Mouse (Mus musculus) neutrophil, adult 65 days (primary cell): ENCODE results near the gene Wfdc3. TPM values are rescaled to one million over a fixed set of nuclear protein-coding genes. Genes with fewer than 3 reads are reported as not detected.

ENCODE experiments used
- total RNA-seq: library from RNA; stranded (reverse); gene quantifications from 2 replicates; pipeline ENCODE4 v1.2.4, GENCODE M21; 2023

Gene Wfdc3
- total RNA-seq, result not detected in 2 replicates

GRCm38 (mm10) chr2:164745843-164746479 lies at the start of gene Wfdc3, which contains the start of gene Dnttip1:
TSS of gene Wfdc3 (minus strand) at chr2:164745931.
TSS of gene Dnttip1 (plus strand) at chr2:164745983.

GRCm38 (mm10) chr2:164785481-164786387 lies 40.0 kb upstream of the Wfdc3 start, which contains the start of gene Snx21:
TSS of gene Snx21 (plus strand) at chr2:164785823.

DNA sequence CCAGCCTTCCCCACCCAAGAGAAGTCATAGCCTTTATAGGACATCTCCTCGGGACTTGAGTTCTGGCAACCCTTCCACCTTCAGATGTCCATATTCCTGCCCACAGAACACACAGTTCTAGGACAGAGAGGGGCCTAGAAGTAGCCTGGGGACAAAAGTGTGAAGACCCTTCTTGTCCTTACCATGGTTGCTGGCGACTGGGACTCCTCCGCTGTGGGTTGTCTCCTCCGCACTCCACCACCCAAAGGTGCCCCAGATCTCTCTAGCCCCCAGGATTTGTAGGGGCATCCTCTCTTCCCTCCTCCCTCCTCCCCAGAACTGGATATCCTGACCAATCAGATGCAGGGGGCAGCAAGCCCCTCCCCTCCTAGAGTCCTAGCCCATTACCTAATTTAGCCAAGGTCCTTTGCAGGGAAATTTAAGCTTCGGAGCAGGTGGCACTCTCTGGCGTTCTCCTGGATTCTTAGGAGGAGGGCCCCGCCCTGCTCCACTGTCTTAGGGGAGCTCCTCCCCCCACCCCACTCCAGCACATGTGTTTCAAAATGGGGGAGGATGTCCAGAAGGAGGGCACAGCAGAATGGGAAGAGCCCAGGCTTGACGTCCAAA lies 33.9 kb upstream of the Wfdc3 start, which contains the start of gene Tnnc2:
Tnnc2 (minus strand) TSS at position 487 of the 606 bp plus-strand sequence.

DNA sequence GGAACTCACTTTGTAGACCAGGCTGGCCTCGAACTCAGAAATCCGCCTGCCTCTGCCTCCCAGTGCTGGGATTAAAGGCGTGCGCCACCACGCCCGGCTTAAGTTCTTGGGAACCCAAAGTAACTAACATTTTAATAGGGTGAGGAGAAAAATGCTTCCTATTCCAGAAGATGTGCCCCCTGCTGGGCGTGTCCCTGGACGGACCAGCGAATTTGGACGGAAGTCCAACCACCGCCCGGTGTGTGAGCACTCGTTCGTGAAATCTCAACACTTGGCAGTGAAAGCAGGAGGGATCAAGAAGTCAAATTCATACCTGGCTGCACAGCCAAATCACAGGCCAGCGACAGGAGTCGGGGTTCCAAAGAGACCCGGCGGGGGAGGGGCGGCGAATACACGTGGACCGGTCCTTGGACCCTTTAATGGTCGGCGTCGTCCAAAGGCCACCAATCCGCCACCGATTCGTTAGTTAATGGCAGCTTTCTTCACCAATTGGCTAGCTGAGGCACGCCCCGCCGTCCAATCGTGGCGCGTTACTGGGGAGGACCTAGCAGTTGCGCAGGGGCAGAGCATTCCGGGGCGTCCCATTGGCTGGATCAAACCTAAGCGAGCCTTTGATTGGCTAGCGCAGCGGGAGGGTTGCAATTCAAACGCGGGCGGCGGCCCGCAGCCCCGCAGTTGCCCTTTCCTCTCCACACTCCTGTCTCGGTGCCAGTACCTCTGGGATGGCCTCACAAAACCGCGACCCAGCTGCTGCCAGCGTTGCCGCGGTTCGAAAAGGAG lies 23.7 kb upstream of the Wfdc3 start, which contains the start of gene Ube2c:
Ube2c (plus strand) TSS at position 641 of the 780 bp plus-strand sequence.

GRCm38 (mm10) chr2:164715005-164715404 lies 30.7 kb downstream of the Wfdc3 start, which contains the start of gene Spint5:
TSS of gene Spint5 (plus strand) at chr2:164715305.

GRCm38 (mm10) chr2:164698201-164698600 lies 47.5 kb downstream of the Wfdc3 start, which contains the start of gene Spint4:
TSS of gene Spint4 (plus strand) at chr2:164698501.

GRCm38 (mm10) chr2:164684807-164685206 lies 60.9 kb downstream of the Wfdc3 start, which contains the start of gene Wfdc13:
TSS of gene Wfdc13 (plus strand) at chr2:164685107.

Other genes with a start within 250 kb of the Wfdc3 start
- gene Pigt, start 248.4 kb downstream of the Wfdc3 start, total RNA-seq, result 42.1 and 46.4 TPM in 2 replicates
- not detected in 2 replicates for gene Wfdc2, start 183.5 kb downstream of the Wfdc3 start, total RNA-seq
- not detected in 2 replicates for gene Spint3, start 172.5 kb downstream of the Wfdc3 start, total RNA-seq
- gene Wfdc6a, start 160.5 kb downstream of the Wfdc3 start, total RNA-seq, result not detected in 2 replicates
- not detected in 2 replicates for gene Eppin, start 152.3 kb downstream of the Wfdc3 start, total RNA-seq
- not detected in 2 replicates for gene Wfdc6b, start 132.4 kb downstream of the Wfdc3 start, total RNA-seq
- not detected in 2 replicates for gene Wfdc8, start 132.3 kb downstream of the Wfdc3 start, total RNA-seq
- gene Wfdc16, start 107.1 kb downstream of the Wfdc3 start, total RNA-seq, result not detected in 2 replicates
- 7.5 and 8.1 TPM in 2 replicates for gene Wfdc10, start 89.9 kb downstream of the Wfdc3 start, total RNA-seq
- not detected in 2 replicates for gene Wfdc9, start 89.3 kb downstream of the Wfdc3 start, total RNA-seq
- gene Wfdc11, start 71.8 kb downstream of the Wfdc3 start, total RNA-seq, result not detected in 2 replicates
- not detected in 2 replicates for gene Wfdc13, start 60.8 kb downstream of the Wfdc3 start, total RNA-seq
- gene Spint4, start 47.4 kb downstream of the Wfdc3 start, total RNA-seq, result not detected in 2 replicates
- gene Spint5, start 30.6 kb downstream of the Wfdc3 start, total RNA-seq, result not detected in 2 replicates
- gene Dnttip1, start 52 bp upstream of the Wfdc3 start, total RNA-seq, result 34.5 and 42.9 TPM in 2 replicates
- 84.3 and 94.9 TPM in 2 replicates for gene Ube2c, start 24.0 kb upstream of the Wfdc3 start, total RNA-seq
- gene Tnnc2, start 34.0 kb upstream of the Wfdc3 start, total RNA-seq, result 0.73 TPM in 1 of 2 replicates, not detected in the other
- gene Snx21, start 39.9 kb upstream of the Wfdc3 start, total RNA-seq, result 2.2 and 2.6 TPM in 2 replicates
- 44.2 and 45.5 TPM in 2 replicates for gene Acot8, start 59.0 kb upstream of the Wfdc3 start, total RNA-seq
- 1.5 and 1.7 TPM in 2 replicates for gene Zswim3, start 59.2 kb upstream of the Wfdc3 start, total RNA-seq
- 3.1 and 4.0 TPM in 2 replicates for gene Zswim1, start 76.8 kb upstream of the Wfdc3 start, total RNA-seq
- gene Spata25, start 82.6 kb upstream of the Wfdc3 start, total RNA-seq, result not detected in 2 replicates
- 149 and 152 TPM in 2 replicates for gene Ctsa, start 86.9 kb upstream of the Wfdc3 start, total RNA-seq
- 0.66 and 1.6 TPM in 2 replicates for gene Neurl2, start 87.5 kb upstream of the Wfdc3 start, total RNA-seq
- 1.7 and 3.0 TPM in 2 replicates for gene Pltp, start 111.8 kb upstream of the Wfdc3 start, total RNA-seq
- gene Pcif1, start 133.4 kb upstream of the Wfdc3 start, total RNA-seq, result 48.8 and 69.6 TPM in 2 replicates
- 32.4 and 36.5 TPM in 2 replicates for gene Zfp335, start 165.8 kb upstream of the Wfdc3 start, total RNA-seq
- gene Mmp9, start 194.8 kb upstream of the Wfdc3 start, total RNA-seq, result 2,237 and 2,648 TPM in 2 replicates
- gene Slc12a5, start 214.9 kb upstream of the Wfdc3 start, total RNA-seq, result 6.8 and 7.2 TPM in 2 replicates